Mouse (Mus musculus) CH12.LX (cell line): Measurements from ENCODE around the gene Dusp27.

ENCODE experiments used
- E2F4 ChIP-seq: IDR thresholded peaks from 2 replicates; pipeline ENCODE4 v1.6.1; 2011; ENCODE audit warnings: low read depth, low read length, improper control_type of control experiment; ENCODE audit not compliant: insufficient replicate concordance
- POLR2A ChIP-seq: IDR thresholded peaks from 2 replicates; pipeline ENCODE4 v1.6.1; 2011; ENCODE audit warnings: low read depth, mild to moderate bottlenecking, improper control_type of control experiment, low read length

- no peak for TF ChIP-seq POLR2A
- no peak for TF ChIP-seq E2F4
Measured at GRCm38 (mm10) chr1:166169713-166170112, 42.0 kb upstream of the Dusp27 start.
